Mouse (Mus musculus) heart, embryonic 13.5 days (tissue): ENCODE results near the gene Slamf9. TPM values are rescaled to one million over a fixed set of nuclear protein-coding genes. Genes with fewer than 3 reads are reported as not detected.

Source experiments
- ATAC-seq: fragments of 200-750 bp; cut with Nextera tagmentation; 2 replicates; pipeline ENCODE4 v1.8.0; 2017; ENCODE audit warnings: moderate TSS enrichment; ENCODE audit not compliant: insufficient number of reproducible peaks, low FRiP score, low TSS enrichment; ENCODE audit errors: extremely low read depth
- H3K27ac ChIP-seq: fragments of 300-500 bp; sonication (generic); replicated peaks from 2 replicates; pipeline ENCODE4 v1.5.1; 2015; ENCODE audit warnings: moderate library complexity, mild to moderate bottlenecking, inconsistent platforms
- H3K27me3 ChIP-seq: fragments of 300-500 bp; sonication (generic); replicated peaks from 2 replicates; pipeline ENCODE4 v1.6.1; 2015; ENCODE audit warnings: mild to moderate bottlenecking, inconsistent platforms
- H3K36me3 ChIP-seq: fragments of 300-500 bp; sonication (generic); 2 replicates; pipeline ENCODE4 v1.6.1; 2015; ENCODE audit warnings: mild to moderate bottlenecking, inconsistent platforms
- H3K4me1 ChIP-seq: fragments of 300-500 bp; sonication (generic); 2 replicates; pipeline ENCODE4 v1.6.1; 2015; ENCODE audit warnings: inconsistent platforms
- H3K4me2 ChIP-seq: fragments of 300-500 bp; sonication (generic); 2 replicates; pipeline ENCODE4 v1.6.1; 2015; ENCODE audit warnings: inconsistent platforms, mild to moderate bottlenecking, moderate library complexity
- H3K4me3 ChIP-seq: fragments of 300-500 bp; sonication (generic); 2 replicates; pipeline ENCODE4 v1.5.1; 2015; ENCODE audit warnings: moderate library complexity, mild to moderate bottlenecking, inconsistent platforms
- H3K9ac ChIP-seq: fragments of 300-500 bp; sonication (generic); 2 replicates; pipeline ENCODE4 v1.6.1; 2015; ENCODE audit warnings: inconsistent platforms, mild to moderate bottlenecking, moderate library complexity
- H3K9me3 ChIP-seq: fragments of 300-500 bp; sonication (generic); 2 replicates; pipeline ENCODE4 v1.6.1; 2016; ENCODE audit warnings: inconsistent platforms
- WGBS: fragments of 180-500 bp; shearing (Covaris S2); methylation state at CpG from one replicate; pipeline ENCODE4 v1.1.7; 2015; ENCODE audit warnings: mixed read lengths; 5-methylcytosine and 5-hydroxymethylcytosine counted together
- polyA plus RNA-seq: library from polyadenylated mRNA; unstranded; fragments of >200 nt; fragmentation: Nextera tagmentation; extraction: Ambion mirVana; gene quantifications from 2 replicates; pipeline ENCODE4 v1.2.1, GENCODE M21; 2015

Gene Slamf9
- 1.2 and 1.3 TPM in 2 replicates for polyA plus RNA-seq

DNA sequence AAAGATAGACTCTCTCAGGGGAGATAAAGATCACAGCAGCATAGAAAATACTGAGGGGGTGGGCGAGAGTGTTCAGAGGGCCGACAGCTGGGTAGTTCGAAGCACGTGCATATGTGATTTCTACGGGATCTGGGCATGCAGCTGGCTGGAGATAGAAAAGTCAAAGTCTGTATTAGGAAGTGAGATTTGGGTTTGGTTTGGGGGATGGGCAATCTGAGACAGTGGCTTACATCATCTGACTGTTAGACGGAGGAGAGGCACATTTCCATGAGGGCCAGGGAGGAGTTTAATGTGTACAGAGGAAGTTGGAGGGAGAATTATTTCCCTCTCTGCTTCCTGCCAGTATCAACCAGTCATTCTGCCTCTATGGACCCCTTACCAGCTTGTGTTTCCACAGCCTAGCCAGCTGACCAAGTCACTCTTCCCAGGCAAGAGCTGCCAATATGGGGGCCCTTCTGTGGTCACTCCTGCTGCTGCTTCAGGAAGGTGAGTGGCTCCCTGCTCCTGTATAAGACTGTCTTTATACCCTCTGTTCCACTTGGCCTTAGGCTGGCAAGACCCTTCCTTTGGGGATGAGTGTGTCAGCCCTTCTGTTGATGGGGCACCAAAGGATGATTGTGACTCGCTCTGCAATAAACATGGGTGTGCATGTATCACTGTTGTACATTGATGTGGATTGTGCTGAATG is at the start of gene Slamf9:
Gene Slamf9, plus strand, starts transcription at position 305 of the 688 bp plus-strand sequence.
- Histone ChIP-seq H3K27me3 (peaks cover 9% of the 10 kb centered on the region; the same call in 1 of the 2 replicates), H3K4me2 (no peak within 1 kb of the TSS), H3K4me1 (peaks cover 11% of the 10 kb centered on the region), H3K9ac (no peak within 1 kb of the TSS), H3K36me3 (no peaks in the 10 kb centered on the region), H3K9me3 (no peaks in the 10 kb centered on the region), H3K27ac (no peak within 1 kb of the TSS), H3K4me3 (no peak within 1 kb of the TSS)
- 53% methylated on average over 7 of the region's 7 CpGs for WGBS
- ATAC-seq, result no peak

DNA sequence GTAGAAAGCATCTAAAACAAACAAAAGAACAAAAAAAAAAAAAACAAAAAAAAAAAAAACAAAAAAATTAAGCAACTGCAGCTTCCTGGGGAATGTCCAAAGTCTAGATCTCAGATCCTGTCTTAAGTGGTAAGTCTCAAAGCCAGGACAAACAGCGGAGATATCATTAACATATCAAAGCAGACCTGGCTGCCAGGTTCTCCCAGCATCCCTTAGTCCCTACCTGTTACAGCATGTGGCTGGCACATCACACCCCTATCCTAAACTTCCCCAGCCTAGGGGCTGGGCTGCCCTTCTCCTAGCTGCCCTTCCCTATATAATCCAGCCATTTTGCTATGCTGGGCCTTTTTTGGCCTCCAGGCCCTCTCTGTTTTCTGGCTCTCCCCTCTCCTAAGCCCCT is 48.7 kb upstream of the Slamf9 start:
- H3K36me3 ChIP-seq, result no peaks in the 10 kb centered on the region
- no peak overlapping the region for H3K4me2 ChIP-seq
- H3K9ac ChIP-seq, result no peak overlapping the region
- H3K9me3 ChIP-seq, result no peaks in the 10 kb centered on the region
- no peak overlapping the region for H3K4me3 ChIP-seq
- peaks cover 17% of the 10 kb centered on the region for H3K4me1 ChIP-seq
- 65% methylated on average over 1 of the region's 1 CpGs for WGBS
- H3K27ac ChIP-seq, result no peak overlapping the region
- no peak for ATAC-seq
- H3K27me3 ChIP-seq, result no peaks in the 10 kb centered on the region

- Histone ChIP-seq H3K4me3 (no peak overlapping the region), H3K9me3 (no peaks in the 10 kb centered on the region), H3K27me3 (no peaks in the 10 kb centered on the region), H3K27ac (no peak overlapping the region), H3K36me3 (no peaks in the 10 kb centered on the region), H3K4me1 (peaks cover 31% of the 10 kb centered on the region), H3K9ac (no peak overlapping the region), H3K4me2 (no peak overlapping the region)
- no peak for ATAC-seq
- WGBS, result 77% methylated on average over 3 of the region's 3 CpGs
Measured at GRCm38 (mm10) chr1:172427841-172428240, 47.3 kb upstream of the Slamf9 start.

DNA sequence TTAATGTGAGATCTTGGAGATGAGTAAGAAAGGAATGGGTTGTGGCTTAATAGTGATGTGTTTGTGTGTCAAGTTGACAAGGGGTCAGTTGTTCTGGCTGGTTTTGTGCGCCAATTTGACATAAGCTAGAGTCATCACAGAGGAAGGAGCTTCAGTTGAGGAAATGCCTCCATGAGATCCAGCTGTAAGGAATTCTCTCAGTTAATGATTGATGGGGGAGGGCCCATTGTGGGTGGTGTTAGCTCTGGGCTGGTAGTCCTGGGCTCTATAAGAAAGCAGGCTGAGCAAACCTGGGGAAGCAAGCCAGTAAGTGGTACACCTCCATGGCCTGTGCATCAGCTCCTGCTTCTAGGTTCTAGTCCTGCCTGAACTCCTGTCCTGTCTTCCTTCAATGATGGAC is 46.5 kb upstream of the Slamf9 start:
- no peak for ATAC-seq
- WGBS, result 92% methylated on average over 1 of the region's 1 CpGs
- Histone ChIP-seq H3K9me3 (no peaks in the 10 kb centered on the region), H3K27me3 (no peaks in the 10 kb centered on the region), H3K4me1 (peaks cover 38% of the 10 kb centered on the region), H3K4me2 (no peak overlapping the region), H3K4me3 (no peak overlapping the region), H3K36me3 (no peaks in the 10 kb centered on the region), H3K9ac (no peak overlapping the region), H3K27ac (no peak overlapping the region)

- Histone ChIP-seq H3K9ac (no peak overlapping the region), H3K4me2 (no peak overlapping the region), H3K4me3 (no peak overlapping the region), H3K36me3 (no peaks in the 10 kb centered on the region), H3K9me3 (peaks cover 5% of the 10 kb centered on the region; the same call in 1 of the 2 replicates), H3K27ac (no peak overlapping the region), H3K27me3 (no peaks in the 10 kb centered on the region), H3K4me1 (peaks cover 42% of the 10 kb centered on the region)
- ATAC-seq, result no peak
- 45% methylated on average over 9 of the region's 9 CpGs for WGBS
Measured at GRCm38 (mm10) chr1:172430731-172431220, 44.4 kb upstream of the Slamf9 start.

GRCm38 (mm10) chr1:172431836-172432586 is 43.1 kb upstream of the Slamf9 start:
- peak overlapping the region; percentile 53 for H3K27ac ChIP-seq
- H3K36me3 ChIP-seq, result no peaks in the 10 kb centered on the region
- peaks cover 49% of the 10 kb centered on the region for H3K4me1 ChIP-seq
- no peak overlapping the region for H3K4me2 ChIP-seq
- ATAC-seq, result no peak
- WGBS, result 17% methylated on average over 4 of the region's 4 CpGs
- H3K9me3 ChIP-seq, result peaks cover 5% of the 10 kb centered on the region; the same call in 1 of the 2 replicates
- H3K27me3 ChIP-seq, result no peaks in the 10 kb centered on the region
- no peak overlapping the region for H3K4me3 ChIP-seq
- no peak overlapping the region for H3K9ac ChIP-seq

GRCm38 (mm10) chr1:172432587-172432955 is 42.6 kb upstream of the Slamf9 start:
- Histone ChIP-seq H3K4me1 (peaks cover 50% of the 10 kb centered on the region), H3K4me2 (peak overlapping the region; percentile 21; the same call in 1 of the 2 replicates), H3K9me3 (peaks cover 5% of the 10 kb centered on the region; the same call in 1 of the 2 replicates), H3K36me3 (no peaks in the 10 kb centered on the region), H3K27me3 (no peaks in the 10 kb centered on the region), H3K9ac (no peak overlapping the region), H3K4me3 (no peak overlapping the region), H3K27ac (peak overlapping the region; percentile 53)
- 47% methylated on average over 3 of the region's 3 CpGs for WGBS
- no peak for ATAC-seq

DNA sequence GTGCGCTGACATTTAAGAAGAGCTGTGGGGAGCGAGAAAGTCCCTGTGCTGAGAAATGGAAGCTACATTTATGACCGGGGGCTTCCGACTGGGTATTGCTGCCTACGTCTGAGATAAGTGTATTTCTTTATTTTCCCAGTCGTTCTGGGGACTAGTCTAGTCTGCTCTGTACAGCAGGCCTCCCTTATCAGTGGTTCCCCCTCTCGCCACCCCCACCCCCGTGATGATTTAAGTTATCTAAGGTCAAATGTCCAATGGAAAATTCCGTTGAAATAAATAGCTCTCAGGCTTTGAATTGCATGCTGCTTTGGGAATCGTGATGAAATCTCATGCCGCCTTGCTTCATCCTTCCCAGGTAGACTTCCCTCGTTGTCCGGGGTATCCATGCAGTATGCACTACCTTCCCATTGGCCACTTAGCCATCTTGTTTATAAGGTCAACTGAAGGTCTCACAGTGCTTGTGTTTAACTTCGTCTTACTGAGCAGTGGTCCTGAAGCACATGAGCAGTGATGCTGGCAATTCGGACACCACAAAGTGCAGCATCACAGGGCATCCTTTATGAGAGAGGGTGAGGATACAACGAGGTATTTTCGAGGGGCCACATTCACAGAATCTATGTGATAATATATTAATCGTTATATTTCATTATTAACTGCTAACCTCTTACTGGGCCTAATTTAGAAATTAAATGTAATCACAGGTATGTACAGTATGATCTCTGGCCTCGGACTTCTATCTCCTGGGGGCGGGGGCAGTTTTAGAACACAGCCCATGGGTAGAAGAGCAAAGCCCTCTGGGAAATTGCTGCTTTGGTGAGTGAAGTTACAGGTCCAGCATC is 41.9 kb upstream of the Slamf9 start:
- 40% methylated on average over 20 of the region's 20 CpGs for WGBS
- Histone ChIP-seq H3K4me1 (peaks cover 50% of the 10 kb centered on the region), H3K27me3 (no peaks in the 10 kb centered on the region), H3K9ac (no peak overlapping the region), H3K27ac (peak overlapping the region; percentile 53), H3K4me2 (peak overlapping the region; percentile 21; the same call in 1 of the 2 replicates), H3K4me3 (no peak overlapping the region), H3K36me3 (no peaks in the 10 kb centered on the region), H3K9me3 (peaks cover 5% of the 10 kb centered on the region; the same call in 1 of the 2 replicates)
- ATAC-seq, result no peak

DNA sequence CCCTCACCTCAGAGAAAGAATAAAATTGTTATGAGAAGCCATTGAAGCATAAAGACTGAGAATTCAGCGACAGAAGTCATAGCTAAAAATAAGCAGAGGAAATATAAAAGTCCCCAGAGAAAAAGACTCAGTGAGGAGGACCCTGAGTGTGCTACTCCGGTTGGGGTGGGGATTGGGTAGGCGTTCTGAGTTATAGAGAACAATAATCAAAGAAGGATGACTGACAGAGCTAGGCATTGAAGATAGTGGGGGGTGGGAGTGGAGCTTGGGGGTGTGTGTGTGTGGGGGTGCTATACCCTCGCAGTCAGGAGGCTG is 41.4 kb upstream of the Slamf9 start:
- 72% methylated on average over 4 of the region's 4 CpGs for WGBS
- no peak overlapping the region for H3K9ac ChIP-seq

GRCm38 (mm10) chr1:172436785-172437184 is 38.4 kb upstream of the Slamf9 start:
- 27% methylated on average over 6 of the region's 6 CpGs for WGBS
- 0 out of 2 replicates have a peak, but pooled peaks cover 4% of the 10 kb centered on the region for H3K27me3 ChIP-seq
- no peak for ATAC-seq
- no peak overlapping the region for H3K4me2 ChIP-seq
- H3K4me3 ChIP-seq, result no peak overlapping the region
- H3K9ac ChIP-seq, result no peak overlapping the region
- peaks cover 5% of the 10 kb centered on the region; the same call in 1 of the 2 replicates for H3K9me3 ChIP-seq
- no peaks in the 10 kb centered on the region for H3K36me3 ChIP-seq
- no peak overlapping the region for H3K27ac ChIP-seq
- H3K4me1 ChIP-seq, result peaks cover 34% of the 10 kb centered on the region

More for the DNA sequence above, 41.4 kb upstream of the Slamf9 start:
- no peak overlapping the region; the same call in 1 of the 2 replicates for H3K27ac ChIP-seq
- H3K36me3 ChIP-seq, result no peaks in the 10 kb centered on the region
- peaks cover 5% of the 10 kb centered on the region; the same call in 1 of the 2 replicates for H3K9me3 ChIP-seq
- H3K4me2 ChIP-seq, result no peak overlapping the region
- no peak overlapping the region for H3K4me3 ChIP-seq
- H3K4me1 ChIP-seq, result peaks cover 50% of the 10 kb centered on the region
- no peak for ATAC-seq
- H3K27me3 ChIP-seq, result 0 out of 2 replicates have a peak, but pooled peaks cover 3% of the 10 kb centered on the region

- no peaks in the 10 kb centered on the region for H3K36me3 ChIP-seq
- no peak overlapping the region for H3K4me3 ChIP-seq
- 65% methylated on average over 2 of the region's 2 CpGs for WGBS
- H3K27me3 ChIP-seq, result 0 out of 2 replicates have a peak, but pooled peaks cover 4% of the 10 kb centered on the region
- no peak overlapping the region for H3K9ac ChIP-seq
- H3K4me1 ChIP-seq, result peaks cover 16% of the 10 kb centered on the region
- H3K9me3 ChIP-seq, result peaks cover 5% of the 10 kb centered on the region; the same call in 1 of the 2 replicates
- H3K4me2 ChIP-seq, result no peak overlapping the region
- ATAC-seq, result no peak
- no peak overlapping the region for H3K27ac ChIP-seq
Measured at GRCm38 (mm10) chr1:172438621-172439020, 36.5 kb upstream of the Slamf9 start.
